Mouse (Mus musculus): ENCODE data around the gene Olfr1196.
"Not testable (repeated sequence)": the region's sequence is repeated elsewhere in the genome, so short reads cannot be mapped to it uniquely, and the experiment has no call there.

The Olfr1196 gene

DNA sequence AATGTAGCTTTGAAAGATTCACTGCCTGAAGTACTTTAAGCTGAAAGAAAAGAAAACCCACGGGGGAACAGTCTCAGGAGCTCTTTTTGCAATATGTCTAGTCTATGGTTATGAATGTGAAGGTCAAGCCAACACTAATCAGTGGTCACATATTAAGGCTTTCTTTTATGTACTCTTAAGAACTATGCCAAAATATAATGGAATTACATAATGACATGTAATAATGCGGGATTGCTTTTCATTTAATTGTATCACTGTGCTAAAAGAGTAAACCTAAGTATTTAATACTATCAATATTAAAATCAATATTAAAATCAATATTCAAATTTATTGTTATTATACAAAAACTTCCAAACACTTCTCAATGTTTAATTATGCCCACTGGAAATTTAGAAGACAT lies at the start of gene Olfr1196:
Gene Olfr1196 (minus strand): TSS at position 101 of the 400 bp plus-strand sequence.
- DNase-seq (ENCODE audit: low spot score in 2 of 2), result no peak

DNA sequence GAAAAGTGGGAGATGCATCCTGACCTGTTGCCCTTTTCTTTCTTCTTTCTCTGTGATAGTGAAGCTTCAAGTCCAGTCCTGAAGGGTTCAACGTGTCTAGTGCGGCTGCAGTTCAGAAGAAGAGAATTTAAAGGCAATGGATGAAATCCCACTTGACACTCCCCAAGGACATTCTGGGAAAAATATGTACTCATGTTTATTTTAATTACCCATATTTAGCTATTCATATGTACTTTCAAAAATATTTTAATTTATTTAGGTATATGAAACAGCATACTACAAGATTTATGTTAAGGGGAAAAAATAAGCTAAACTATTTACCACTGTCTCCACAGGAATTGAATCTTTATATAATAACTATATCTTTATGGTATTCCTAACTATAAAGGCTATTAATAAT lies 46.9 kb upstream of the Olfr1196 start, which contains the start of gene Olfr1198:
Gene Olfr1198 (minus strand): TSS at position 101 of the 400 bp plus-strand sequence.
- DNase-seq (ENCODE audit: low spot score in 2 of 2), result no peak

DNA sequence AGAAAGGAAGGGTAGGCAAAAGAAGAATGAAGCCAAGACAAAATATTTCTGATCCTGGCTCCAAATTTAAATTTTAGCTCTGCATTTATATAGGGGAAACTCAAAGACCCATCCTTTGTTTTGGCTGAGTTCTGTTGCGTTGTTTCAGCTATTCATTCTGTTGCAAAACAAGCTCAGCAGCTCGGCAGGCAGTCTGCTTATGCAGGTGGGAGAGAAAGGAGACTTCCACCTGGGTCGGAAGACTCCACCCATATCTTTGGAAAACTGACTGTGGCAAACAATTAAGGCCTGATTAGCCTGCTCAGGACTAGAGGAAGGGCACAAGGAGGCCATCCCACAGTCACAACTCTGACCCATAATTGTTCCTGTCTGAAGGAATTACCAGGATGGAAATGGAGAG lies 39.0 kb upstream of the Olfr1196 start:
- DNase-seq (ENCODE audit: low spot score in 2 of 2), result no peak

DNA sequence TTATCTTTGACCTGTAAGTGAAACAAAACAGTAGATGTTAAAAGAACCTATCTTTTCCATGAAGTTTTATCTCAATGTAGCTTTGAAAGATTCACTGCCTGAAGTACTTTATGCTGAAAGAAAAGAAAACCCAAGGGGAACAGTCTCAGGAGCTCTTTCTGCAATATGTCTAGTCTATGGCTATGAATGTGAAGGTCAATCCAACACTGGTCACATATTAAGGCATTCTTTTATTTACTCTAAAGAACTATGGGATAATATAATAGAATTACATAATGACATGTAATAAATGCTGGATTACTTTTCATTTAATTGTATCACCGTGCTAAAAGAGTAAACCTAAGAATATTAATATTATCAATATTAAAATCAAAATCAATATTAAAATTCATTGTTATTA lies 27.9 kb upstream of the Olfr1196 start, which contains the start of gene Olfr1197:
Gene Olfr1197 (minus strand): TSS at position 101 of the 400 bp plus-strand sequence.
- no peak for DNase-seq (ENCODE audit: low spot score in 2 of 2)

DNA sequence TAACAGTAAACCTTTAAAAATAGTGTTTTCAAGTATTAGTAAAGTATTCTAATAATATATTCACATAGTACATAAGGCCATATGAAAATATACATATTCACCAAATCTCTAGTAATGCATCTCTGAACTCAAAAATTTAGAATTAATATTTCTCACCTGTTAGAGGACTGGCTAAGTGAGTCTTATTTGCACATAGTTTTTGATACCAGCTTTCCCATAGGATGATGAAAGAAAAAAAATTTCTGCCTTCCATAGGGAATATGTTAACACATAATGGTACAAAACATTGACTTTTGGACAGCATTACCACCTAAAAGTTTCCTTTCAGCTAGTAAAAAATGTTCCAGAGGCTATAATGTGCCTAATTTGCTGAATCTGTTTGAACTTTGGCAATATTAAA lies 15.3 kb downstream of the Olfr1196 start, which contains the start of gene Olfr1195:
Gene Olfr1195 (minus strand): TSS at position 101 of the 400 bp plus-strand sequence.
- DNase-seq (ENCODE audit: low spot score in 2 of 2), result no peak

DNA sequence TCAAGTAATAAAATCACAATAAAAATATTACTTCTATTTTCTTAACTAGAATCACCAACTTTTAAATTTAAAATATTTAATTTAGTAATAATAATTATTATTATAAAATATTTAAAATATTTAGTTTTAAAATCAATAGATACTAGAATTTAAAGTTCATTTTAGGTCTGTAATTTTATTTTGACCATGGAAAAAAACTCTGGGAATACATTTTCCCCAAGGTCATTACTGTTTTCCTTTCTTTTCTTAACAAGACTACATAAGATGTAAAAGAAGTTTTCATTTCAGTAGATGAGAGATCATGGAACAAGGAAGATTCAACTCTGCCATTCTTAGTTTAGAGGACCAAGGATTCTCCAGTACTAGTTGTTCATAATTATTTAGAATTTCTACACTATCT lies 29.1 kb downstream of the Olfr1196 start, which contains the start of gene Olfr1193:
Gene Olfr1193 (plus strand): TSS at position 301 of the 400 bp plus-strand sequence.
- not testable (repeated sequence) for DNase-seq (ENCODE audit: low spot score in 2 of 2)

DNA sequence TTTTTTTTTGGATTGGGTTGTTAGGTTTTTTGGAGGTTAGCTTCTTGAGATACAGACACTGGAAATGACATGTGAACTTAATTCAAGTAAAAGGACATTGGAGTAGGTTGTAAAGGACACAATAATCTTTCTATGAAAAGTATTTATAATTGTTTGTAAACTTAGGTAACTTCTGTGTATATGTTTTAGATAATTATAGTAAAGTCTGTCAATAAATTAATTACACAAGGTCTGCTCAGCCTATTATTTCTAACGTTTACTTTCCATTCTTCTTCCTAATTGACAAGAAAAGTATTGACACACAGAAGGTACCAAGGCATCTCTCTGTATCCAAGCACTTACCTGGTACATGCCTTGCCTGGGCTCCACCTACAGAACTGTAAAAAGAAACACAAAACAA lies 56.2 kb downstream of the Olfr1196 start, which contains the start of gene Olfr1192-ps1:
Gene Olfr1192-ps1 (plus strand): TSS at position 301 of the 400 bp plus-strand sequence.
- no peak for DNase-seq (ENCODE audit: low spot score in 2 of 2)

Data from right cerebral cortex, postnatal 10 days (tissue).